Mouse (Mus musculus): ENCODE data around the gene Kcne1. TPM values are rescaled to one million over a fixed set of nuclear protein-coding genes. Genes with fewer than 3 reads are reported as not detected.

Kcne1 gene
- total and polyA plus RNA-seq, 3 experiments = 6.9 to 36.5 (median 11.6) TPM

GRCm38 (mm10) chr16:92399490-92400458 is 40.5 kb upstream of the Kcne1 start:
- 1% methylated on average over 37 of the region's 37 CpGs for WGBS
- Histone ChIP-seq H3K79me2 (replicated peaks; ENCODE audit: control insufficient read depth, insufficient read depth, low read length) (no peaks in the 10 kb centered on the region), H3K36me3 (ENCODE audit: control insufficient read depth, insufficient read depth, low read length) (no peaks in the 10 kb centered on the region), H3K9ac (ENCODE audit: low read depth, low read length) (peak overlapping the region; percentile 71), H3K4me1 (ENCODE audit: control insufficient read depth, insufficient read depth, low read length) (peaks cover 19% of the 10 kb centered on the region), H3K4me3 (peak overlapping the region; percentile 73), H3K27ac (peak overlapping the region; percentile 91), H3K27me3 (ENCODE audit: control insufficient read depth, insufficient read depth, low read length) (no peaks in the 10 kb centered on the region)
- intact Hi-C loops (cut with DNase I) = loop anchor here (1.0 to 5.0 kb wide), 3 partner anchors 29 to 62 kb away; no protein-coding TSS in a partner anchor
- DNase-seq = peak; percentile 88 to 90
- TF ChIP-seq CTCF (IDR thresholded peaks at IDR 0.05) = peak; percentile 35
- peak; percentile 79 for TF ChIP-seq POLR2A (IDR thresholded peaks at IDR 0.05; ENCODE audit: insufficient read depth, low read depth, low read length)
- TF ChIP-seq EP300 (IDR thresholded peaks at IDR 0.05; ENCODE audit: insufficient read depth, low read depth, low read length) = peak; percentile 79

DNA sequence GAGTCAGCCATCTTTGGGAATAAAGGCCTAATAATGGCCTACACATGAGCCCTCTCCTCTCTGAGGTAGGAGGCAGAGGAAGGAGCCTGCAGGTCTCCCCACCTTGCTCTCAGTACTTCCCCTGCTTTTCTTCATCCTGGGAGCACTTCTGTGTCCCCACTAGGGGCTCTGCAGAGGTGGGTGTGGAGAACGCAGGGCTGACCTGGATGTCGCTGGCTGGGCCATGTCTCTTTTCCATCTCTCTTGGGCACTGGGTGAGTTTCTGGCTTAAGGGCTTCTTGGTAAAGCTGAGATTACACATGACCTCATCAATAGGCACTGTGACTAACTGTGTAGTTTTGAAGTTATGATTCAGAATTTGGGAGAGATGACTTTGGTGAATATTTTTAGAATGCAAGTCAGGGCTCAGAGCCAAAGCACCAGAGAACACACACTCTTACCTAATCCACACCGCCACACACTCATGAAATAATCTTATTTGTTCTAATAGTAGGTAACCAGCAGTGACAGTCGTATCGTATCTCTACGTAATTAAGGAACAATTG is 39.4 kb upstream of the Kcne1 start:
- intact Hi-C loops (cut with DNase I) = loop anchor here (2.0 to 5.0 kb wide), 2 partner anchors 46 to 61 kb away; no protein-coding TSS in a partner anchor
- Histone ChIP-seq H3K27ac (peak overlapping the region; percentile 91), H3K79me2 (replicated peaks; ENCODE audit: control insufficient read depth, insufficient read depth, low read length) (no peaks in the 10 kb centered on the region), H3K27me3 (ENCODE audit: control insufficient read depth, insufficient read depth, low read length) (no peaks in the 10 kb centered on the region), H3K36me3 (ENCODE audit: control insufficient read depth, insufficient read depth, low read length) (no peaks in the 10 kb centered on the region), H3K9ac (ENCODE audit: low read depth, low read length) (no peak overlapping the region), H3K4me1 (ENCODE audit: control insufficient read depth, insufficient read depth, low read length) (peaks cover 19% of the 10 kb centered on the region), H3K4me3 (peak overlapping the region; percentile 73)
- 29% methylated on average over 6 of the region's 6 CpGs for WGBS
- peak; percentile 50 for TF ChIP-seq CTCF (IDR thresholded peaks at IDR 0.05)
- no peak for TF ChIP-seq POLR2A (IDR thresholded peaks at IDR 0.05; ENCODE audit: insufficient read depth, low read depth, low read length)
- no peak for DNase-seq

- intact Hi-C loops (cut with DNase I) = loop anchor here (2.0 to 5.0 kb wide), 2 partner anchors 47 to 61 kb away; no protein-coding TSS in a partner anchor
- Histone ChIP-seq H3K27me3 (ENCODE audit: control insufficient read depth, insufficient read depth, low read length) (no peaks in the 10 kb centered on the region), H3K4me3 (peak overlapping the region; percentile 8; the same call in 1 of the 2 replicates), H3K27ac (peak overlapping the region; percentile 91), H3K4me1 (ENCODE audit: control insufficient read depth, insufficient read depth, low read length) (peaks cover 15% of the 10 kb centered on the region), H3K79me2 (replicated peaks; ENCODE audit: control insufficient read depth, insufficient read depth, low read length) (no peaks in the 10 kb centered on the region), H3K36me3 (ENCODE audit: control insufficient read depth, insufficient read depth, low read length) (no peaks in the 10 kb centered on the region), H3K9ac (ENCODE audit: low read depth, low read length) (peak overlapping the region; percentile 2; the same call in 1 of the 2 replicates)
- DNase-seq = peak in 1 of 2 experiments; percentile 32
- TF ChIP-seq EP300 (IDR thresholded peaks at IDR 0.05; ENCODE audit: insufficient read depth, low read depth, low read length) (no peak), POLR2A (IDR thresholded peaks at IDR 0.05; ENCODE audit: insufficient read depth, low read depth, low read length) (no peak), CTCF (IDR thresholded peaks at IDR 0.05) (no peak)
- 37% methylated on average over 10 of the region's 10 CpGs for WGBS
Observed at GRCm38 (mm10) chr16:92397745-92398573, 38.7 kb upstream of the Kcne1 start.

DNA sequence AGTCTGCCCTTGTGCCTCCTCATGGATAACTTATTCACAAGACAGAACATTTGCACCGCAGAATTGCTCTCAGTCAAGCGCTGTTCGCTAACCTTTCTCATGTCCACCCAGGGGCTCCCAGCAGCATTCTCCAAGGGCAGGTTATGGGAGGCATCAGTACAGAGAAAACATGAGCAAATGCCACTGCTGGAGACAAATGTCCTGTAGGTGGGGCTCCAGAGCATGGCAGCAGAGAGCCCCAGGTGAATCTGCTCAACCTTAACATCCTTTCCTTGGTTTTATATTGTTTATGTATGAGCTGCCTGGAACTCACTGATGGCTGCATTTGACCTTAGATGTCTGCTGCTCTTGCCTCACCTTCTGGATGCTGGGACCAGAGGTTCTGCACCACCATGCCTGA is 34.5 kb upstream of the Kcne1 start:
- H3K79me2 ChIP-seq (replicated peaks; ENCODE audit: control insufficient read depth, insufficient read depth, low read length) = no peaks in the 10 kb centered on the region
- no peaks in the 10 kb centered on the region for H3K36me3 ChIP-seq (ENCODE audit: control insufficient read depth, insufficient read depth, low read length)
- H3K27ac ChIP-seq = no peak overlapping the region
- intact Hi-C loops (cut with DNase I) = no loop called here
- peaks cover 8% of the 10 kb centered on the region for H3K4me1 ChIP-seq (ENCODE audit: control insufficient read depth, insufficient read depth, low read length)
- H3K4me3 ChIP-seq = no peak overlapping the region
- no peak for DNase-seq
- no peaks in the 10 kb centered on the region for H3K27me3 ChIP-seq (ENCODE audit: control insufficient read depth, insufficient read depth, low read length)
- H3K9ac ChIP-seq (ENCODE audit: low read depth, low read length) = no peak overlapping the region
- TF ChIP-seq POLR2A (IDR thresholded peaks at IDR 0.05; ENCODE audit: insufficient read depth, low read depth, low read length) (no peak), CTCF (IDR thresholded peaks at IDR 0.05) (peak; percentile 62)
- WGBS = 90% methylated on average over 3 of the region's 3 CpGs

DNA sequence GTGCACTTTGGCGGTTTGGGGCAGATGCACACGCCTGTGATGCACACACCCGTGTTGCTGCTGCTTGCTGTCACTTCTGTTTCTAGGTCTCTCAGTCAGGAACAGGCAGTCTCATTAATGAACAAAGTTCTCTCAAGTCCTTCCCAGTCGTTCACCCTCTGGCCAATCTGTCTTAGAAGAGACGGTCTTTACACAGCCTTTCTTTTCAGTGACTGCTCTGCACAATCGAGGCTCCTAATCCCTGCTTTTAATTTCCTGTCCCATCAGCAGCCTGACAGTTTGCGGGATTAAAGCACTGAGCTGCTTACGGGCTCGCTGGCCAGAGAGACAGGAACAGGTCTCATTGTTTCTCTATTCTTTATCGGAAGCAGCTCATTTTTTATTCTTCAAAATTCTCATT is 28.4 kb upstream of the Kcne1 start:
- intact Hi-C loops (cut with DNase I) = loop anchor here (5.0 kb wide), 1 partner anchor 45 kb away; no protein-coding TSS in a partner anchor
- Histone ChIP-seq H3K4me3 (no peak overlapping the region), H3K36me3 (ENCODE audit: control insufficient read depth, insufficient read depth, low read length) (no peaks in the 10 kb centered on the region), H3K27me3 (ENCODE audit: control insufficient read depth, insufficient read depth, low read length) (no peaks in the 10 kb centered on the region), H3K79me2 (replicated peaks; ENCODE audit: control insufficient read depth, insufficient read depth, low read length) (no peaks in the 10 kb centered on the region), H3K9ac (ENCODE audit: low read depth, low read length) (no peak overlapping the region), H3K27ac (no peak overlapping the region), H3K4me1 (ENCODE audit: control insufficient read depth, insufficient read depth, low read length) (no peaks in the 10 kb centered on the region)
- 70% methylated on average over 10 of the region's 10 CpGs for WGBS
- no peak for DNase-seq
- TF ChIP-seq POLR2A (IDR thresholded peaks at IDR 0.05; ENCODE audit: insufficient read depth, low read depth, low read length) = no peak
- TF ChIP-seq CTCF (IDR thresholded peaks at IDR 0.05) = no peak
- no peak for TF ChIP-seq EP300 (IDR thresholded peaks at IDR 0.05; ENCODE audit: insufficient read depth, low read depth, low read length)

Data from heart, adult 2 months (tissue).